Comparison of ENCODE assay signal across 18 mouse cellular contexts in the genomic region with DNA sequence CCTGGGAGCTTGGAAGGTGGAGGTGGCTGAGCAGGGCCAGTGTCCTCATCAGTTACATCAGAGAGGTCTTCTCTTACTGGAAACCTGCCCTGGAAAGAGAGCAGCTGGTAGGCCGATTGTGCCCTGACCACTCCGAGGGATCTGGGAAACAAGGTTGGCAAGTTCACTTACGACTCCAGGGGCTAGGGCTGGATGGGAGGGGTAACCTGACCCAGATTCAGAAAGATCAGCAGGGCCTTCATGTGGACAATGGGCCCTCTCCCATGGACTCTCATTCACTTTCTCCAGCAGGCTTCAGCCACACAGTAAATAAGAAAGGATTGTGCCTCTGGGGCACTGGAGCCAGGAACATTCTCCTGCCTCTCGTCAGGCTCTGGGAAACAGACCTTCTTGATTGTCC. TPM values are rescaled to one million over a fixed set of nuclear protein-coding genes. Genes with fewer than 3 reads are reported as not detected.
DNase-seq lines count a peak whose midpoint lies in the region; TF ChIP-seq lines count a peak whose summit lies in the region.
"Had no signal": no experiment of that assay in that cellular context is flagged by ENCODE, and none has a peak within 500 bp of the region (broad histone marks: within the 10 kb centered on the region; RNA-seq: fewer than 3 reads in every experiment).

No protein-coding gene starts in this region.

- peak; percentile 32 for DNase-seq in cerebellum, adult 8-10 months
- DNase-seq in cerebellum, adult 11 months: no peak
- DNase-seq in left cerebral cortex, adult 2 months (ENCODE audit: extremely low spot score in 1 of 2, low spot score in 2 of 2): peak in 1 of 2 experiments; percentile 32
- DNase-seq in left cerebral cortex, adult 11 months (ENCODE audit: low spot score): no peak
- DNase-seq in cerebellum, postnatal 10 days: peak; percentile 39 to 53
- no peak for DNase-seq in kidney, adult 8-10 months
- DNase-seq: adrenal gland, adult 2 months; adrenal gland, postnatal 25 days; gastrocnemius, postnatal 25 days; heart, adult 11 months; heart, postnatal 10 days; kidney, adult 11 months had no signal

- intact Hi-C loops in left cerebral cortex, adult 2 months (cut with DNase I): loop anchor here (5.0 kb wide), 1 partner anchor 38 kb away; a partner anchor contains a TSS

- no peak for TF ChIP-seq CTCF in left cerebral cortex, adult 2 months (IDR thresholded peaks at IDR 0.05)
- TF ChIP-seq CTCF in cortical plate, adult 2 months (IDR thresholded peaks at IDR 0.05; ENCODE audit: extremely low read depth, insufficient read depth, low read length): no peak

- H3K4me3 ChIP-seq in left cerebral cortex, adult 2 months: no peak overlapping the region
- no peak overlapping the region for H3K4me3 ChIP-seq in cortical plate, adult 2 months (ENCODE audit: insufficient read depth, low read length)
- H3K4me3 ChIP-seq: embryonic facial prominence, embryonic 13.5 days; forebrain, embryonic 12.5 days; hindbrain, embryonic 13.5 days had no signal

- H3K4me1 ChIP-seq in cortical plate, adult 2 months (ENCODE audit: control insufficient read depth, insufficient read depth, low read length): peaks cover 8% of the 10 kb centered on the region

- H3K27ac ChIP-seq in left cerebral cortex, adult 2 months: peak overlapping the region; percentile 96
- peak overlapping the region; percentile 36; the same call in 1 of the 2 replicates for H3K27ac ChIP-seq in cortical plate, adult 2 months (ENCODE audit: insufficient read depth, low read length)
- H3K27ac ChIP-seq: embryonic facial prominence, embryonic 13.5 days; forebrain, embryonic 12.5 days; hindbrain, embryonic 13.5 days; hindbrain, postnatal 0 days had no signal

- no peak for TF ChIP-seq POLR2A in cortical plate, adult 2 months (IDR thresholded peaks at IDR 0.05; ENCODE audit: extremely low read depth, insufficient read depth, low read length)

RNA-seq across cellular contexts. Expression of a gene that starts 3.3 kb away (rescaled TPM):
- 100 to 1,000 TPM; 102 to 104 TPM for total RNA-seq in left cerebral cortex, adult 2 months (2021)
- polyA plus RNA-seq in cortical plate, adult 2 months (2012; rRNA removed): 115 and 125 TPM in 2 replicates
- total RNA-seq: gastrocnemius, postnatal 25 days had no signal
- polyA plus RNA-seq: heart, embryonic 14.5 days had no signal

RNA-seq across cellular contexts. Expression of a gene that starts 9.8 kb away (rescaled TPM):
- 10 to 100 TPM; 64.0 to 70.5 TPM for total RNA-seq in left cerebral cortex, adult 2 months (2021)
- 123 and 129 TPM in 2 replicates for polyA plus RNA-seq in cortical plate, adult 2 months (2012; rRNA removed)

RNA-seq across cellular contexts. Expression of a gene that starts 10.2 kb away (rescaled TPM):
- 1 to 10 TPM; 1.8 to 2.6 TPM for total RNA-seq in left cerebral cortex, adult 2 months (2021)
- polyA plus RNA-seq in cortical plate, adult 2 months (2012; rRNA removed): 1.1 and 1.2 TPM in 2 replicates

RNA-seq across cellular contexts. Expression of a gene that starts 23.5 kb away (rescaled TPM):
- total RNA-seq in left cerebral cortex, adult 2 months (2021): 100 to 1,000 TPM; 157 to 163 TPM
- 158 and 162 TPM in 2 replicates for polyA plus RNA-seq in cortical plate, adult 2 months (2012; rRNA removed)

RNA-seq across cellular contexts. Expression of a gene that starts 27.2 kb away (rescaled TPM):
- 100 to 1,000 TPM; 190 to 202 TPM for total RNA-seq in left cerebral cortex, adult 2 months (2021)
- 270 and 276 TPM in 2 replicates for polyA plus RNA-seq in cortical plate, adult 2 months (2012; rRNA removed)

Comparison
In these comparisons a context has a peak if more than half of its experiments do, and no peak if none do; other contexts are left out.
1. DNase-seq: peak in cerebellum, adult 8-10 months (single experiment) and cerebellum, postnatal 10 days (2 of 2); none in cerebellum, adult 11 months (single experiment), left cerebral cortex, adult 11 months (single experiment) and kidney, adult 8-10 months (0 of 2).